Mouse (Mus musculus): ENCODE results near the gene Padi4. TPM values are rescaled to one million over a fixed set of nuclear protein-coding genes. Genes with fewer than 3 reads are reported as not detected.

Gene Padi4
- total RNA-seq (2014; rRNA removed) = not detected in 2 replicates
- polyA plus RNA-seq (2015; fragmentation: Nextera tagmentation; extraction: Ambion mirVana) = 0.06 TPM in 2 replicates

GRCm38 (mm10) chr4:140774025-140774800, at the start of gene Padi4:
Padi4 (minus strand) TSS chr4:140774236.
- DNase-seq = no peak
- Histone ChIP-seq H3K36me3 (ENCODE audit: insufficient read depth) (no peaks in the 10 kb centered on the region), H3K4me3 (ENCODE audit: low read depth, low read length) (no peak within 1 kb of the TSS), H3K27ac (ENCODE audit: low read depth, low read length) (no peak within 1 kb of the TSS), H3K4me2 (ENCODE audit: low read depth) (no peak within 1 kb of the TSS), H3K9ac (no peak within 1 kb of the TSS), H3K27me3 (ENCODE audit: insufficient read depth, low read length) (no peaks in the 10 kb centered on the region), H3K9me3 (ENCODE audit: low read length) (no peaks in the 10 kb centered on the region), H3K4me1 (ENCODE audit: insufficient read depth) (no peaks in the 10 kb centered on the region)
- no peak for TF ChIP-seq CTCF (IDR thresholded peaks at IDR 0.05; ENCODE audit: low read depth)
- WGBS = 88% methylated on average over 21 of the region's 21 CpGs
- no peak for ATAC-seq

GRCm38 (mm10) chr4:140821988-140822387, 48.0 kb upstream of the Padi4 start:
- no peak overlapping the region for H3K4me2 ChIP-seq (ENCODE audit: low read depth)
- H3K9ac ChIP-seq = no peak overlapping the region
- H3K4me1 ChIP-seq (ENCODE audit: insufficient read depth) = no peaks in the 10 kb centered on the region
- H3K9me3 ChIP-seq (ENCODE audit: low read length) = no peaks in the 10 kb centered on the region
- H3K27ac ChIP-seq (ENCODE audit: low read depth, low read length) = no peak overlapping the region
- no peaks in the 10 kb centered on the region for H3K36me3 ChIP-seq (ENCODE audit: insufficient read depth)
- ATAC-seq = no peak
- H3K4me3 ChIP-seq (ENCODE audit: low read depth, low read length) = no peak overlapping the region
- H3K27me3 ChIP-seq (ENCODE audit: insufficient read depth, low read length) = no peaks in the 10 kb centered on the region
- WGBS = 63% methylated on average over 5 of the region's 5 CpGs
- TF ChIP-seq CTCF (IDR thresholded peaks at IDR 0.05; ENCODE audit: low read depth) = peak; percentile 58
- peak; percentile 47 for DNase-seq

DNA sequence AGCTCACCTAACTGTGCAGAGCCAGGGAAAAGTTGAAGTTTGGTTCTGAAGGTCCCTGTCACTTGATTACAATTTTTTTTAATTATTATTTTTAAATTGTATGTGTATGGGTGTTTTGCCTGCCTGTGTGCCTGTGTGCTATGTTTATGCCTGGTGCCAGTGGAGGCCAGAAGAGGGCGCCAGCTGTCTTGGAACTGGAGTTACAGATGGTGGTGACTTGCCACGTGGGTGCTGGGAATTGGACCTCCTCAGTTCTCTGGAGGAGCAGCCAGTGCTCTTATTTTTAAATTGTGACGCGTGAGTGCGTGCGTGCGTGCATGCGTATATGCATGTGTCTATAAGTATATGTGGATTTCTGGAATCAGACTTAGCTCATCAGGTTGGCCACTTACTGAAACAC, 43.4 kb upstream of the Padi4 start:
- no peak for TF ChIP-seq CTCF (IDR thresholded peaks at IDR 0.05; ENCODE audit: low read depth)
- DNase-seq = no peak
- WGBS = 96% methylated on average over 8 of the region's 8 CpGs
- H3K9ac ChIP-seq = no peak overlapping the region
- no peaks in the 10 kb centered on the region for H3K36me3 ChIP-seq (ENCODE audit: insufficient read depth)
- no peaks in the 10 kb centered on the region for H3K9me3 ChIP-seq (ENCODE audit: low read length)
- H3K27me3 ChIP-seq (ENCODE audit: insufficient read depth, low read length) = no peaks in the 10 kb centered on the region
- H3K4me3 ChIP-seq (ENCODE audit: low read depth, low read length) = no peak overlapping the region
- no peak overlapping the region for H3K27ac ChIP-seq (ENCODE audit: low read depth, low read length)
- no peak overlapping the region for H3K4me2 ChIP-seq (ENCODE audit: low read depth)
- no peaks in the 10 kb centered on the region for H3K4me1 ChIP-seq (ENCODE audit: insufficient read depth)
- ATAC-seq = no peak

DNA sequence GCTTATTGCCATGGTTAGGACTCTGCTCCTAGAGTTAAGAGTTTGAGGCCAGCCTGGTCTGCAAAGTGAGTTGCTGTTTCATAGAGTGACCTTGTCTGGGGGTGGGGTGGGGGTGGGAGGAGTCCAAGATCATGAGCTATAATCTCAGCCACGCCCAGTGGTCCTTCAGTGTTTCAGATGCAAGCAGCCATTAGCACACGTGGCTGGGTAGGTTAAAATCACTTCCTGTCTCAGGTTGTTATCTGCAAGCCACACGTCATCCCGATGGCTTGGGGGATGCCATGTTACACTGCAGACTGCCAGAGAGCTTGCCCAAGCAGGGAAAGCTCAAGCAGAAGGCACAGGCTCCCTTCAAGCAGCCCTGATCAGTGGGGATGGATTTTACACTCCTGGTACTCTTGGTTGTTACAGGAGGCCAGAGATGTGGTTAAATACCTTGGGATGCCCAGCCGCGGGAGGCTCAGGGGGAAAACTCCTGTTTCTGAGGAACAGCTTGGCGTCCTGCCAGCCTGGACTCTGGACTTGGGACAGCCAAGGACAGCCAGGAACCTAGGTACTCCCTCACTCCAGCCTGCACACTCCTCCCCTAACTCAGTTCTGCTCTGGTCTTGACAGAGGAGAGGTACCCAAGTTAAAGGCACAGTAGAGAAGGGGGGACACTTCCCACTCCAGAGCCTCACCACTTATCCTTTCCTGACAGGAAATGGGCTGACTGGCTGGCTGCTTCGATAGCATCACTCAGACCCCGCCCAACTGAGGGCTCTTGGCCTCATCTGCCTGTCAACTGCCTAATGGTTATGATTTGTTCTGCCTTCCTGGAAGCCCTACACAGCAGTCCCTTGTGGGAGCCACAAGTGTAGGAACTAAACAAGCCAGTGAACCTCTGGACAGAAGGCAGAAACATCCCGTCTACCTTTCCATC, 42.2 kb upstream of the Padi4 start:
- H3K9me3 ChIP-seq (ENCODE audit: low read length) = no peaks in the 10 kb centered on the region
- no peak overlapping the region for H3K27ac ChIP-seq (ENCODE audit: low read depth, low read length)
- no peak for DNase-seq
- ATAC-seq = no peak
- no peaks in the 10 kb centered on the region for H3K4me1 ChIP-seq (ENCODE audit: insufficient read depth)
- no peak overlapping the region for H3K4me2 ChIP-seq (ENCODE audit: low read depth)
- H3K4me3 ChIP-seq (ENCODE audit: low read depth, low read length) = no peak overlapping the region
- no peaks in the 10 kb centered on the region for H3K36me3 ChIP-seq (ENCODE audit: insufficient read depth)
- no peak overlapping the region for H3K9ac ChIP-seq
- TF ChIP-seq CTCF (IDR thresholded peaks at IDR 0.05; ENCODE audit: low read depth) = no peak
- WGBS = 64% methylated on average over 10 of the region's 10 CpGs
- no peaks in the 10 kb centered on the region for H3K27me3 ChIP-seq (ENCODE audit: insufficient read depth, low read length)

- TF ChIP-seq CTCF (IDR thresholded peaks at IDR 0.05; ENCODE audit: low read depth) = no peak
These were observed 41.5 kb upstream of the Padi4 start for GRCm38 (mm10) chr4:140815496-140815895.

GRCm38 (mm10) chr4:140814241-140815225, 40.5 kb upstream of the Padi4 start:
- Histone ChIP-seq H3K27ac (ENCODE audit: low read depth, low read length) (no peak overlapping the region), H3K36me3 (ENCODE audit: insufficient read depth) (no peaks in the 10 kb centered on the region), H3K9me3 (ENCODE audit: low read length) (no peaks in the 10 kb centered on the region), H3K4me3 (ENCODE audit: low read depth, low read length) (no peak overlapping the region), H3K4me1 (ENCODE audit: insufficient read depth) (no peaks in the 10 kb centered on the region), H3K27me3 (ENCODE audit: insufficient read depth, low read length) (no peaks in the 10 kb centered on the region), H3K4me2 (ENCODE audit: low read depth) (peak overlapping the region; percentile 29), H3K9ac (no peak overlapping the region)
- no peak for ATAC-seq
- TF ChIP-seq CTCF (IDR thresholded peaks at IDR 0.05; ENCODE audit: low read depth) = peak; percentile 55; the same call in 1 of the 2 replicates
- 26% methylated on average over 36 of the region's 36 CpGs for WGBS
- DNase-seq = no peak

More at GRCm38 (mm10) chr4:140815496-140815895, 41.5 kb upstream of the Padi4 start:
- Histone ChIP-seq H3K4me1 (ENCODE audit: insufficient read depth) (no peaks in the 10 kb centered on the region), H3K27ac (ENCODE audit: low read depth, low read length) (no peak overlapping the region), H3K9me3 (ENCODE audit: low read length) (no peaks in the 10 kb centered on the region), H3K36me3 (ENCODE audit: insufficient read depth) (no peaks in the 10 kb centered on the region), H3K4me2 (ENCODE audit: low read depth) (no peak overlapping the region), H3K4me3 (ENCODE audit: low read depth, low read length) (no peak overlapping the region), H3K9ac (no peak overlapping the region), H3K27me3 (ENCODE audit: insufficient read depth, low read length) (no peaks in the 10 kb centered on the region)
- WGBS = 70% methylated on average over 5 of the region's 5 CpGs
- ATAC-seq (no peak), DNase-seq (no peak)
